Mouse (Mus musculus) MEL-GATA-1-ER (cell line): ENCODE measurements around the gene Bank1.

Source experiments
- DNase-seq: peaks from one replicate; pipeline ENCODE4 v3.0.0-alpha.2; 2012; ENCODE audit warnings: low read depth; ENCODE audit errors: extremely low read depth

Bank1 gene

DNA sequence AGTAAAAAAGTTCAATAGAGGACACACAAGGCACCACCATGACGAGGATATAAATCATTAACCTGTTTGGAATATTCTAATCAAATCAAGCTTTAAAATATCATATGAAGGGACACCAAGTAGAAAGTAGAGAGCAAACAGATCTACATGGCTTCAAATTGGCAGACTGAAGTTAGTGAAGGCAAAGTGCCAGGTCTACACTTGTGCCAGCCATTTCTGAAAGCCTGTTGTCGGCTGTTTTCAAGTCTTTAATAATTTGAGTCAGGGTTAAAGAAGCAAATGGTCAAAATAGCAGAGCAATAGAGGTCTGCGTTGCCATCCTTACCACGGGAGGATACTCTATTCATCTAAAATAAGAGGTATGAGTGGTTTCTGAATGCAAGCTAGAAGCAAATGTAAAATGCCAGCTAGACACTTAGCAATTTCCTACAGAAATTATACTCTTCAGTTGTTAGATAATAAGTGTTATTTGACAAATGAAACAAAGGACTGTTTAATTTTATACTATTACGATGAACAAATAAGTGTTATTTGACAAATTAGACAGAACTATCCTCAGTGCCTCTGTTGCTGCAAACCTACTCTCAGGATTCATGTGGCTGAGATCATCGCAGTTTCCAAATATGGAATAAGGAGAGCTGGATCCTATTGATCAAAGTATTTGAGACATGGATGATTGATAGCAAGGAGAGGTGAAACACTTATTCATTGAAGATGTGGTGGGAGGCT, 216.3 kb downstream of the Bank1 start:
- DNase-seq: no peak

DNA sequence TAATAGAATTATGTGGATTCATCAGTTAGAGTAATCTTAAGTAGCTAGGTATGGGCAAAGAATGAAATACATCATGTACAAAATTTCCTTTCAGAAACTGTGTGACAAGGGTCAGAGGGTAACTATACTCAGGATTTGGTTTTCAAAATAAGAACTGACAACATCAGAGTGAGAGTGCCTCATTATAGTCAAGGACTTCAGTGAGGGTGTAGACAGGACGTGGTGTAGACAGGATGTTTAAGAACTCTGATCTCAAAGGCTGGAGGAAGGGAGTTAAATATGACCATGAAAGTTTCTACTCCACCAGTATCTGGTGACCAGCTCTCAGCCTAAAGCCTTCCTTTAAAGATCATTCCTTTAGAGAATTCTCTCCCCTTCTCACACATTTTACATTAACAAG, 219.4 kb downstream of the Bank1 start:
- no peak for DNase-seq

DNA sequence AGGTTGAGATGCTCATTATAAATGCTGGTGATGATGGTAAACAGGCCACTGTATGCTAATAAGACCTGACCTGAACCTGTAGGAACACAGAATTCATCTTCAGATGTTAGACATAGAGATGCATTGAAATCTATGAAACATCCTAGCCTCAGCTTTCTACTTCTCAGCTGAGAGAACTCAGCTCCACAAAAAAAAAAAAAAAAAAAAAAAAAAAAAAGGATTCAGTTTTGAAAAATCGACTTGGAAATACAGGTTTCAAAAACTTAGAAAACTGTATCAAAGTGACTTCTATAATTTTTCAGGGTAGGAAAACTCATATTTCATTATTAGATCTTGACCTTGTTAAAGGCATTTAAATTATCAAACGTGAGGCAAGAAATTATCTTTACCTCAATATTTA, 222.5 kb downstream of the Bank1 start:
- DNase-seq: no peak

DNA sequence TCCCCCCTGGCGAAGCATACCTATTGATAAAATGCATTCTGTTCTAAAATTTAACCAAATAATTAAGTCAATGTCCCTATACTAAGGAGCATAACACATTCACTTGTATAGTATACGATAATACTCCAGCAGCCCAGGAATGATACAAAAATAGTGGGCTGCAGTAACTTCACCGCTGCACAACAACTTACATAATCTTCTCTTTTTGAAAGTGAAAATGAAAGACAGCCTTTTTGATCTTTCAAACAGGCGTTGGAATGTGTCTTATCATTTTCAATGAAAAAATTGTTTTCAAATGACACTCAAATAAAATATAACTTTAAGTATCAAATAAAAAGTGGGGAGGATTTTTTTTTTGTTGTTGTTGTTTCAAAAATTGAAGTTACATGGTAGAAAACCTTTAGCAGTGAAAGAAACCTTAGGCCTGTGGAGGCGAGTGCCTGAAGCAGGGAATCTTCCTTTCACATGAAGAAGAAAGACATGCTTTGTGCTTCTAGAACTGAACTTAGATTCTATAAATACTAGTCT, 224.8 kb downstream of the Bank1 start:
- no peak for DNase-seq

DNA sequence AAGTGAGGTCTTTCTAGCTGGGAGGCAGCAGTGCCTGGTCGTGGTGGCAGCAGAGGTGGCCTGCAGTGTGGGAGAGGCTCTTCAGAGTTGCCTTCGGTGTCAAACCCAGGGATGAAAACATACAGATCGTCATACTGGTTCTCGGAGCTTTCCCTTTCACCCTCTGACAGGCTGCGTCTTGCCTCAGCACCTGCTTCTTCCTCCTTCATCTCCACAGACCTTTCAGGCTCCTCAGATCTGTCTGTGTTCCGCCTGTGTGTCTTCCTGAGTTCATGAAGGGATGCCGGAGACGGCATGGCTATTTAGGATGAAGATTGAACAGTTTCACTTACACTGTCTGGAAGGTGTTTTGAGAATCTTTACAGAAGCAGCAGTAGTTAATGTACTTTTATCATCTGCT, 225.6 kb downstream of the Bank1 start:
- DNase-seq: no peak

DNA sequence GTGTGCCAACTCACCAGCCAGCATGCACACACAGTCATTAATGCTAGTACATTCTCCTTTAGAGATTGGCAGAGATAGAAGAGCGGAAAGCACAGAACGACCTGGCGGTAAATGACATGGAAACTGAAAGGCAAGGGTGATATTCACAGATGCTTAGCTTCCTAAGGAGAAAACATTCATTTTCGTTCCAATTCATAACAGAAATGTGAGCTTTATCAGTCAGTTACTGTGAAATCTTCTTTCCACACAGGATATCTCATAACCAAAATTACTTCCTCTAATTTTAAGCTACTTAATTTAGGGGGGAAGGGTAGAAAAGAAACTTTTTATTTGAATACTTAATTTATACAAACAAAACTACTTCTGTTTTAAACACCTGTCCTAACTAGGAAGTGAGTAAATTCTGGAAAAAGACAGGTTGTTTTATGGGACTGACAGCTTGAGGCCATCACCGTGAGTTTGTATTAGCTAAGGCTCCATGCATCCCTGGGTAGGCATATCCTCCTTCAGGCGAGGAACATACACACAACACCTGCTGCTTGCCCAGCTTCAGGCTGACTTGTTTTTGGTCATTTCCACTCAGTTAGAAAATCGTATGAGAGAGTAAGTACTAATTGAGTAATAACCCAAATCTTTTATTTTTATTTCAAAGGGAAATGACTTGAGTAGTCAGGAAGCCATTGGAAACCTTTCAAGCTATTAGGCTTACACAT, 238.8 kb downstream of the Bank1 start:
- DNase-seq: peak; percentile 41

DNA sequence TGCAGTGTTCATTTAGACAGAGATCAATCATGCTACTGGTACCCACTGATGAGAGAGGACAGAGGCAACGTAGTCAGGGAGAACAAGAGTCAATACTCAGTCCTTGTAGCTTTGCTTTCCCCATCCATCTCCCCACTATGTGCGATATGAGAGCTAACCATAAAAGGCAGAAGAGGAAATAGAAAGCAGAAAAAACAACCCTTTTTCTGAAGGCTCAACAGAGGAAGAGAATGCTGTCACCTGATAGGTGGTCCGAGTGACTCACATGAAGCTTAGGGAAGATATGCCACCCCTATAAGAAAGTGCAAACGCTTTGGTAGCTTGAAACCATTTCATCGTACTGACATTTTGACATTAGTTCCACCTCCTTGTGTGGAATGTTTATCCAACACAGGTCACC, 239.4 kb downstream of the Bank1 start:
- peak; percentile 84 for DNase-seq

DNA sequence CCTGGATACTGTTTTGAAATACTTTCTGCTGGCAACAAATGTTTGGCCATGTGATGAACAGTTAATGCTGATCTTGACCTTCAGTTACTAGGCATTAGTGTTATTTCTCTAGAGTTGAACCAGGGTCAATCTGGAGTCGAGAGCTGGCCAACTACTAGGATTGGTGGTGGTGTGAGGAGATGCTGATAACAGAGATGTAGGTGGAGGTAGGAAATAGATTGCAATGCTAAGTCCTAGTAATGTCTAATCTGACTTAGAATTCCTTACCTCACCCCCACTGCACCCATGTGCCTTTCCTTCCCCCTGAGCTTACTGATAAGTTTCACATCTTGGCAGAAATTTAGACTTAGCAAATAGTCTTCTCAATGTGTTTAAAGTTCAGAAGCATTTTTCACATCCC, 240.8 kb downstream of the Bank1 start:
- no peak for DNase-seq

DNA sequence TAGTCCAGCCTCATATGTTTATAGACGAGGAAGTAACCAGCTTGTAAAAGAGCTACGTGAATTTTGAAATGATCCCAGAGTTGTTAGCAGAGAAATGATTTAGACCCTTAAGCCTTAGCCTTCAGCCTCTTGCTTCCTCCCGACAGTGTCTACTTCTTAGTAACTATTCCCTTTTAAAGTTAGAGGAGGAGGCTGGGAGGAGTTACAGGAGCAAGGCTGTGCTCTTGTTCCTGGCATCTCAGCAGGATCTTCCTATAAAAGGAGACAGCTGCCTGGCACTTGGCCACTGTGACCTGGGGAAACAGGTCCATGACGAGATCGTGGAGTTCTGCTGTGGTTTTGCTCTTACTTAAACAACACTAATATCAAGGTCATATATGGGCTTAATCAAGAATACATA, 241.8 kb downstream of the Bank1 start:
- DNase-seq: no peak

DNA sequence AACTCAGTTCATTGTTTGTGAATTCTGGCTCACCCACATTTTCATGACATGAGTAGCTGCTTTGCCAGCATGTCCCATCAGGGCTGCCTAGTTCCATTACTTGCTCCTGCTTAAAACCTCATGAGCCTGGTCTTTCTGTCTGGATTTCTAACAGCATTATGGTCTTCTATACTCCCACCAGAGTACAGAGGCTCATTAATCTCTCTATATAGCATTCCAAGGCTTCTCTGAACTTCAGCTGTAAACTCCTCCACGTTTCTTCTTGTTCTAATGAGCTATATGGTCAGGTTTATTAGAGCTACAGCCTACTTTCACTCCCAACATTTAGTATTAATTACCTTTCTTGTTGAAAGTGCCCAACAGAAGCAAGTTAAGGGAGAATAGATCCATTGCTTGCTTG, 244.6 kb downstream of the Bank1 start:
- DNase-seq: no peak

DNA sequence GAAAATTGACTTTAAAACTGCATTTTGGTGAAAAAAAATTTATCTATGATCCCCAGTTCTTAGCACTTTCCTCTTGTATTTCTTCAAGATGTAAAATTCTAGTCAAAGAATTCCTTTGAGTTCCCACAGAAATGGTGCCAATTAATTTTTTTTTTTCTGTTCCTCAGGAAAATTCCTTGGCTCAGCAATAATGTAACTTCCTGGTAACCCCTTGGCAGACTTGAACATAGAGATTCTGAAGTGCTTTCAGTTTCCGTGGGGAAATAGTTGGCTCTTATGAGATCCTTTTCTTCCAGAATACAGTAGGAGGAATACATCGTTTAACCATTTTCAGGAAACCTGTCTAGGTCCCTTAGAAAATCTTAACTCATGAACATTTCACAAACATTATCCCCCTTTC, 247.3 kb downstream of the Bank1 start:
- DNase-seq: no peak

DNA sequence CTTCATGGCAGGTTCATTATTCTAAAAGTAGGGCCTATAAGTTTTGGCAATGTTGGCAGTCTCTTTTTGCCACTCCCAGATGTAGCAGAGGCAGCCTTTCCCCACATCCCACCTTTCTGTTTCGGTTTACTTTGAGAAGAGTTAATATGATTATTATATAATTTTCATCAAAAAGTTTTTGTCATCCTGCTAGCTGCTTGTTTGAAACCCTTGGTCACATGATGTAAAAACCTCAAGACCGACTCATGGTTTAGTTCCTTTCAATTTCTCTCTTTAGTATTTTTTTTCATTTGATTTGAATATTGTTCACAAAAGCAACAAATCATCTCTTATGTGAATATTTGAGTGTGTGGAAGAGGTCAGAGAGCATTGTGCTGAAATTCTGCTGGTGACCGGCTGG, 255.5 kb downstream of the Bank1 start:
- no peak for DNase-seq

DNA sequence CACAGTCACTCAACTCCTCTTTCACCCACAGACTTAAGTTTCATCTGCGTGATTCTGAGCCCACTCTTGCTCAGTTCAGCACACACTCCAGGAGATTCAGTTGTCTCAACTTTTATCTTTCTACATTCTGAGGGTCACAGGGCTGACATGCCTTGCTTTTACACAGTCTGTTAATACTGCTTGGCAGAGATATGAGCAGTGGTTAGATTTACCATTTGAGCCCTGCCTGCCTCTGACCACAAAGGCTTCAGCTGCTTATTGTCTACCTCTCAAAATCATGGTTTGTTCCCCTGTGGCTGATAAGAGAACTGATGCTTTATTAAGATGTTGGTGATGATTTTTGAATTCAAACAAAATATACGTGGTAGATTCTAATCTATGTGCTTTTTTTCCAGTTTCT, 264.0 kb downstream of the Bank1 start:
- DNase-seq: peak; percentile 26

DNA sequence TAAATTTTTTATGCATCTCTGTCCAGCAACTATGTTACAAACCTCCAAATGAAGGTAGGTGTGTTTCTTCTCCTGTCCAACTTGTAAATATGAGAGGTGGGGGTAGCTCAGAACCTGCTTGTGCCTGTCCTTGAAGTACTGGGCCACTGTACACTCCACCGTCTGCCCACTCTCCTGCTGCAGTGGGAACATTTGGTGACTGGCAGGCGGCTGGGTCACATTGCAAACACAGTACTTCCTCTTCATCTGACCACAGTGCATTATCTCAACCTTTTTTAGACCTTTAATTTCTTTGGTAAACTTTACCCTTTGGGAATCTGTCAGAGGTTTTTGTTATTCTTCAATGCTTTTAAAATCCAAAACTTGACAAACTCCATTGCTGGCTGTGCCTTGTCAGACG, 275.2 kb downstream of the Bank1 start:
- DNase-seq: no peak

DNA sequence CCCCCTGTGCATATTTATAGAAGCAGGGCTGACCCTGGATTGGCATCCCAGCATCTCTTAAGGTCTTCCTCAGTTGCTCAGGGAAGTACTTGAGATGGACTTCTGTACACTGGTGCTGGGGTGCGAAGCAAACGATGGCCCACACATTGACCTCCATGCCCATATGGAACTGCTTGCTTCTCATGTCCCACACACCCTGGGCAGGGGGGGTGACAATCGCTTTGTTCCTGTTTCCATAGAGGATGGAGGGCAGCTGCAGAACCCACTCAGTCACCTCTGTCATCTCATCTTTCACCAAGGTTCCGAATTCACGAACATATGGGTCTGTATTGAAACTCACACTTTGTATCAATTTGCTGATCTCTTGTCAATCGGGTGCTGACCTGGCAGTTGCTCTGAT, 275.7 kb downstream of the Bank1 start:
- no peak for DNase-seq

DNA sequence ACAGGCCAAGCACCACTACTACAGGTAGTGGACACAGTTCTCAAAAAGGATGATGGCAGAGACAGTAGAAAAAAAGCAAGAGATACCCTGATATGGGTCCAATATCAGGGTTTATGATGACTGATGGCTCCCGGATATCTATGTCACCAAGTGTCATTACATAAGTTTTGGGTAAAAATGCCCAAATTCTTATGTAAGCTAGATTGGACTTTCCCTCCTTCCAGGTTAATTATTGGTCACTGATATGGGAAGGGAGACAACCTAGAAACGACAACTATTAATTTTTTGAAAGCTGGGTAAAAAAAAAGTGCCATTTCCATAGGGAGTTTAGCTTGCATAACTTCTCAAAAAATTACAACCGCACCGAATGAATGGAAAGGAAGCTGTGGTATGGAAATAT, 277.8 kb downstream of the Bank1 start:
- DNase-seq: no peak

DNA sequence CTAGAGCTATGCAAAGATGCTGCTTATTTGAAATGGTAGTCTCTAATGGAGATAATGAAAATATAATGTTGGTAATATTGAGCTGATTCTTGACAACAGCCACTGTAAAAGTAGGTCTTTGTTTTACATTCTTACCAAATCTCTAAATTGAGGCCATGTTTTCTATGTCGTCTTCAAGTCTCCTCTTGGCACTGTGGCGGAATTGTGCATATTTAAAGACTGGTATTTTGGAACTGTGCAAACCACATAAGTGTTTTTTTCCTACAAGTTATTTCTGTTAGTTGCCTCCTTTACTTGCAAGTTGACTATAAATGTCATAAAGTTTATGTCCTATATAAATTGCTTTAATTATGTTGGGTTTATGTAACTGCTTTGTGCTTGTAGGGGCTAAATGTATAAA, 280.5 kb downstream of the Bank1 start:
- no peak for DNase-seq

DNA sequence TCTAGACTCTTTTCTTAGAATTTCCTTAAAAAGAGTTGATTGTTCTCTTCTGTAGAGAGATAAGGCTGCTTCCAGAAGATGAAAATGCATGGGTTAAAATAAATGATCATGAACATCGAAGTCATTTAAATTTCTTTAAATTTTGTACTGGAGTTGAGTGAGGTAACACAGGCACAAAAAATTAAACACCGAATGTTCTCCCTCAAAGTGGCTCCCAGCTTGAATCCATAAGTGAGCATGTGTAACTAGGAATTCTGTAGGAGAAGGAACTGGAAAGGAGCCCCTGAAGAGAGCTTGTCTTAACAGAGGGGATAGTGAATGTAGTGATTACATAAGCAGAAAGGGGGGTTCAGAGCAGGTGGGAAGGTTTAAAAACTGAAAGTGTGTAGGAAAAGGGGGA, 285.8 kb downstream of the Bank1 start:
- no peak for DNase-seq

DNA sequence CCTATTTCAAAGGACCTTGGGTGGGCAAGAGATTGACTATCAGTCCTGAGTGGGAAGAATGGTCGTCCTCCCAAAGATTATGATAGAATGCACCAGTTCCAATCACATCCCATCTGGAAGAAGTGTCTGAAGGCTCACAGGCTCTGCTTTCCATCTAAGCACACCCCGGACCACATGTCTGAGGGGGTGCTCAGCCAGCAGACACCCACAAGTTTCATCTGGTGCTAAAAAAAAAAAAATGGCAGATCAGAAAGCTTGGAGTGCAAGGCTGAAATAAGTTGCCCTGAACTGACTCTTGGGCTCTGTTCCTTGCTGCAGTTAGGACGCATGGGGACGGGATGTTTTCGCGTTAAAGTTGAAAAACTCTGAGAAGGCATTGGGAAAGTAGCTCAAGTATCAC, 286.4 kb downstream of the Bank1 start:
- no peak for DNase-seq

DNA sequence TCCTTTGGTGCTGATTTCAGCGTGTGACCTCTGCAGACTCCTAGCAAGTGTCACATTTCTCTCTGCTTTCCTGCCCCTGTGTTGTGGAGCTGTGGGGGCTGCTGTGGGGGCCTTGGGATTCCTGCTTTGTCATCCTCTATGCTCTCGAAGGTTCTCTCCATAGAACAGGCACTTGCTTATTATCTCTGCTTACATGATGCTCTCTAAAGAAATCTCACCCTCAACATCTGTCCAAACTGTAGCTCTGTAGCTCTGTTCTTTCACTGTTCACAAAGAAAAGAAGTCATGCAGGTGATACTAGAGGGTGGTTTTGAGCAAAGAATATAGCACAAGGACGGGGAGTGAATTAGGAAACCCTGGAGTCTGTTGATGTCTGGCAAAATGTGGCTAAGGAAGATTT, 288.6 kb downstream of the Bank1 start:
- no peak for DNase-seq

DNA sequence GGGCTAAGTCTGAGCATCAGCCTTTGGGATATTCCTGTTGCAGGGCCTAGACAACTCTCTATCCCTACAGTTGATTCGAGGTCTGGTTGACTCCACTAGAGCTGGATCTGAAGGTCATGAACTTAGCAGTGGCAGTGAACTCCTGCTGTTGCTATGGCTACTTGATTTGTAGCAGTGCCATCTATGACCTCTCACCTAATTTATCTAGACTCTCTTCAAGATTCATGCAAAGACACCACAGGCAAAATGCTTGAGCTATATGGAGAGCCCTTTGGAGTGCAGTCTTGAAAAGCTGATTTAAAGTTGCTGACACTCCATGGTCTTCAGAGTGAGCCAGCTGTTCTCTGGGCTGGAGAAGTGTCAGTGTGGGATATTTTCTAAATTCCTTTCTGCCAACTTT, 290.1 kb downstream of the Bank1 start:
- no peak for DNase-seq

DNA sequence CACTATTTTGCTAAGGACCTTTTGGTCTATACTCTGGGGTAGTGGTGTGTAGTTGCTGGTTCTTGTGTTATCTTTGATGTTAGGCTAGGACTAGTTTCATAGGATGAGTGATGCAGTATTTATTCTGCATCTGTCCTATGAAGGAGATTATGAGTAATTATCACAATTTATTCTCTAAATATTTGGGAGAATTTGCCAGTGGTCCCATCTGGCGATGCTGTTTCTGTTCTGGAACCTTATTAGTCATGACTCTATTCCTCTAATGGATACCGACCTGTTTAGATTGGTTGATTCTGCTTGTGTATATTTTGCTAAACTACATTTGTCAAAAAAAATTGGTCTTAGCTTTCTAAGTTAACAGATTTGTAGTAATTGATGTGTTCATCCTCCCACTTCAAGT, 301.0 kb downstream of the Bank1 start:
- DNase-seq: no peak

DNA sequence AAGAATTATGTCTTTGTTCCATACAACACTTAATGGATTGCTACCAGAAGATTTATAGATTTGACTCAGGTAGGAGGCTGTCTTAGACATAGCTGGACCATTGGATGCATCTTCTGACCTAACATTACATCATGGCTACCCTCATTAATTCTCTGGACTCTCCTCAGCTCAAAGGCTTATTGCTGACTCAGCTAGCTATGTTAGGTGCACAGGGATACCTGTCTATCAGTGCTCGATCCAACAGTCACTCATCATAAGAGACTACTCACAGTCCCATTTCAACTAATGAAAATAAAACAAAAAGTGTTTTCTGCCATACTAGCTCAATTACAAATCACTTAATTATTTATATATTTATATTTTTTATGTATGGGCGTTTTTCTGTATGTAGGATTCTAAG, 308.3 kb downstream of the Bank1 start:
- DNase-seq: no peak
